Mouse (Mus musculus): ENCODE data around the gene Spag7. TPM values are rescaled to one million over a fixed set of nuclear protein-coding genes. Genes with fewer than 3 reads are reported as not detected.

Spag7 gene
- polyA plus RNA-seq, 1 experiment from 2014 or later = 161 TPM

DNA sequence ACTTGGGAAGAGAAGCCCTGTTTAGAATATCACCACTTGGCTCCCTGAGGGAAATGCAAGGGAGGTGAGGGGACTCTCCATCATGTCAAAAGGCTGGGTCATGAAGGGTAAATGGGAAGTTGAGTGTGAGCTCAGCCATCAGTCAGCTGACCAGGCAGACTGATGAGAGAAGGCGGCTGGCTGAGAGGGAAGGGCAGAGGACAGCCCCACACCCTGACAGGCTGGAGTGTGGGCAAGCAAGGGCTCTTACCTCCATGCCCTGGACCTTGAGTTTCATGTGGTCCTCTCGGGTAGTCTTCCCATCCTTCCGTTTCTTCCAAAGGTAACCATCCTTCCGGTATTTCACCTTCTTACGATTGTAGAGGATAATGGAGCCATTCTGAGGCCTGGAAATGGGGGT, 14.4 kb upstream of the Spag7 start:
- Histone ChIP-seq H3K4me2 (ENCODE audit: low read length) (no peak overlapping the region), H3K9me3 (ENCODE audit: control insufficient read depth, low read length) (no peaks in the 10 kb centered on the region), H3K27ac (ENCODE audit: low read depth, low read length) (no peak overlapping the region), H3K4me1 (ENCODE audit: control insufficient read depth, insufficient read depth, low read depth, low read length) (peaks cover 22% of the 10 kb centered on the region), H3K27me3 (replicated peaks; ENCODE audit: control insufficient read depth, insufficient read depth, low read length) (no peaks in the 10 kb centered on the region), H3K4me3 (ENCODE audit: low read length) (no peak overlapping the region), H3K9ac (ENCODE audit: low read depth, low read length) (no peak overlapping the region), H3K36me3 (ENCODE audit: control insufficient read depth, insufficient read depth, low read length) (peaks cover 36% of the 10 kb centered on the region)
- no peak for ATAC-seq
- 88% methylated on average over 5 of the region's 5 CpGs for WGBS

DNA sequence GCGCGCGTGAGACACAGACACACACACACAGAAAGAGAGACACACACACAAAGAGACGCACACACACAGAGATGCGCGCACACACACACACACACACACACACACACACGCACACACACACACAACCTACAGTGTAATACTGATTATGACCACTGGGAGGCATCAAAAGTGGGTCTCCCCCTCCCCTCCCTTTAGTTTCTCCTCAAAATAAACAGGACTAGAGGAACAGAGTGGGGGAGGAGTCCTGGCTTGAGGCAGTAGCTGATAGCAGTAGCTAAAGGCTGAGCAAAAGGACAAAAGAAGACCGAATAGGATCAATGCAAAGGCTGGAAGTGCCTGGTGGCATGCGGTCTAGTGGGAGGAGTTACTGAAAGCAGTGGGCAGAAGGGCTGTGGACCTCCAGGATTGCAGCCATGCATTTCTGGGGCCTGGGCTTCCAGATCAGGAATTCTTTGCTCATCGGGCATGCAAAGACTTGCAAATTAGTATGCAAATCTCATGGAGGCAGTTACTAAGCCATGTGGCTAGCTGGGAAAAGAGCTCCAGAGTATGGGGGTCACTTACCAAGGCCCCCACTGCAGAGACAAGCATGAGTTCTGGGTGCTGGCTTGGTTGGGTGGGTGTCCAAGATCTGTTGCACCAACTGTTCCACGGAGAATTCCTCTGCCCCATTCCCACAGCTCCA, 12.8 kb upstream of the Spag7 start:
- Histone ChIP-seq H3K4me3 (ENCODE audit: low read length) (no peak overlapping the region), H3K4me2 (ENCODE audit: low read length) (peak overlapping the region; percentile 28; the same call in 1 of the 2 replicates), H3K9ac (ENCODE audit: low read depth, low read length) (peak overlapping the region; percentile 22; the same call in 1 of the 2 replicates), H3K4me1 (ENCODE audit: control insufficient read depth, insufficient read depth, low read depth, low read length) (peaks cover 16% of the 10 kb centered on the region), H3K27ac (ENCODE audit: low read depth, low read length) (no peak overlapping the region), H3K36me3 (ENCODE audit: control insufficient read depth, insufficient read depth, low read length) (peaks cover 39% of the 10 kb centered on the region), H3K9me3 (ENCODE audit: control insufficient read depth, low read length) (no peaks in the 10 kb centered on the region), H3K27me3 (replicated peaks; ENCODE audit: control insufficient read depth, insufficient read depth, low read length) (no peaks in the 10 kb centered on the region)
- peak; percentile 72 for ATAC-seq
- WGBS = 18% methylated on average over 11 of the region's 11 CpGs

DNA sequence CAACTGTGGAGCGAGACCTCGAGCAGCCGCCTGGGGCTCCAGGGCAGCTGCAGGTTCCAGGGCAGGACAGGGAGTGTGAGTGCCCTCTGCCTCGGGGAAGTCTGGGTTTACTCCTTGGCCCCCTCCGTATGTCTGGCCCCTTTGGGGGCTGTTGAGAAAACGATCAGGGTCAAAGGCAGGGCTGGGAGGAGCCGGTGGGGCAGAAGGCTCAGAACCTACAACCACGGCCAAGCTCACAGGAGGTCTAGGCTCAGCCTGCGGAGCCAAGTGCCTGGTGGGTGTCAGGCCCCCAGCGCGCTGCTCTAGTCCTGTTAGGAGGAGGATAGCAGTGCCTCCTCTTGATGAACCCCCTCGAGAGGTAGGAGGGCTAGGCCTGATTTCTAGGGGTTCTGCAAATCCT, 12.0 kb upstream of the Spag7 start:
- Histone ChIP-seq H3K27ac (ENCODE audit: low read depth, low read length) (no peak overlapping the region), H3K4me2 (ENCODE audit: low read length) (no peak overlapping the region), H3K27me3 (replicated peaks; ENCODE audit: control insufficient read depth, insufficient read depth, low read length) (no peaks in the 10 kb centered on the region), H3K36me3 (ENCODE audit: control insufficient read depth, insufficient read depth, low read length) (peaks cover 42% of the 10 kb centered on the region), H3K4me1 (ENCODE audit: control insufficient read depth, insufficient read depth, low read depth, low read length) (peaks cover 8% of the 10 kb centered on the region), H3K9ac (ENCODE audit: low read depth, low read length) (no peak overlapping the region; the same call in 1 of the 2 replicates), H3K9me3 (ENCODE audit: control insufficient read depth, low read length) (no peaks in the 10 kb centered on the region), H3K4me3 (ENCODE audit: low read length) (no peak overlapping the region)
- 74% methylated on average over 12 of the region's 12 CpGs for WGBS
- ATAC-seq = no peak

DNA sequence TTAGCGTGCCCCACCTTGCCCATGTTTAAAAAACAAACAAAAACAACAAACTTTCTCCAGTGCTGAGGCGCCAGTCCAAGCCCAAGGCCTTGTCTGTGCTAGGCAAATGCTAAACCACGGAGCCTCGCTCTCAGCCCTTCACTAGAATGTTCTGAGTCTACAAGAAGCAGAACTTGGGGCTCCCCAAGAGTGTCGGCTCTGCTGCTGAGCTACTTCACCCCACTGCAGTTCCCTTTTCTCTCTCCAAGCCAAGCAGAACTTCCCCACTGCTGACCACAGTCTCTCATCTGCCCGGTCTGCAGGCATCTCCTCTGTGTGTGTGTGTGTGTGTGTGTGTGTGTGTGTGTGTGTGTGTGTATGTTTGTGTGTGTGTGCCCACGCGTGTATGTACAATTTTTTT, 10.7 kb upstream of the Spag7 start:
- Histone ChIP-seq H3K4me3 (ENCODE audit: low read length) (no peak overlapping the region), H3K9me3 (ENCODE audit: control insufficient read depth, low read length) (no peaks in the 10 kb centered on the region), H3K9ac (ENCODE audit: low read depth, low read length) (no peak overlapping the region), H3K27me3 (replicated peaks; ENCODE audit: control insufficient read depth, insufficient read depth, low read length) (no peaks in the 10 kb centered on the region), H3K36me3 (ENCODE audit: control insufficient read depth, insufficient read depth, low read length) (peaks cover 45% of the 10 kb centered on the region), H3K27ac (ENCODE audit: low read depth, low read length) (no peak overlapping the region), H3K4me2 (ENCODE audit: low read length) (no peak overlapping the region), H3K4me1 (ENCODE audit: control insufficient read depth, insufficient read depth, low read depth, low read length) (peaks cover 8% of the 10 kb centered on the region)
- 93% methylated on average over 8 of the region's 8 CpGs for WGBS
- no peak for ATAC-seq

DNA sequence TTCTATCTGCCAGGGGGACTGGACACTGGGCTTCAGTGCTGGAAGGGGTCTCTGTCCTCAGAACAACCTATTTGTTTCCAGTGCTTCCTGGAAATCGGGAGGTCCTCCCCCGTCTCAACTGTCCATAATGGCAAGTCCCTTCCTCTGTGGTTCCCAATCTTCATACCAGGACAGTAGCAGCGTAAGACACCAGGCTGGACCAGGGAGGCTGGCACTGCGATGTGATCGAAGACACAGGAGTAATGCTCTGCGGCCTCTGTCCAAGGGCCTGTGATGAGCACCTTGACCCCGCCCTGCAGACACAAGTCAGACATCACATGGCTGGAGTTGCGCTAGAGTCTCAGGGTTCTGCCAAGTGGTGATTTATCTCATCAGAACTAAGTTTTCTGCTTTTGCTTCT, 10.1 kb upstream of the Spag7 start:
- no peak for ATAC-seq
- peaks cover 43% of the 10 kb centered on the region for H3K36me3 ChIP-seq (ENCODE audit: control insufficient read depth, insufficient read depth, low read length)

DNA sequence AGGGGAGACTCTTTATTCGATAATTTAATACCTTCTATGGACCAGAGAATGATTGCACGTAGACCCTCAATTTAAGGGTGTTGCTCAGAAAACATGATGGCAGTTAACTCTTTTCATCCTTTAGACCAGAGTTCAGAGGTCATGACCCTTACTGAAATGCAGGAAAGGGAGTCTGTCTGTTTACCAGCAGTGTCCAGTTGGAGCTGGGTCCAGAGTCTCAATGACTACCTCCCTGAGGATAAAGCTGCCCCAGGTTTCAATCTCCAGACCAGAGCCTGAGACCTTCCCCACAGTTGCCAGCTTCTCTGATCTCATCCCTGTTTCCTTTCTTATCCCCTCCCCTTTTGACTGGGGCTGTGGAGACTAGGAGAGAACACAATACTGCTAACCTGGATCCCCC, 9.4 kb upstream of the Spag7 start:
- Histone ChIP-seq H3K9me3 (ENCODE audit: control insufficient read depth, low read length) (no peaks in the 10 kb centered on the region), H3K27me3 (replicated peaks; ENCODE audit: control insufficient read depth, insufficient read depth, low read length) (no peaks in the 10 kb centered on the region), H3K27ac (ENCODE audit: low read depth, low read length) (no peak overlapping the region), H3K9ac (ENCODE audit: low read depth, low read length) (no peak overlapping the region), H3K4me1 (ENCODE audit: control insufficient read depth, insufficient read depth, low read depth, low read length) (peaks cover 8% of the 10 kb centered on the region), H3K36me3 (ENCODE audit: control insufficient read depth, insufficient read depth, low read length) (peaks cover 39% of the 10 kb centered on the region), H3K4me3 (ENCODE audit: low read length) (no peak overlapping the region), H3K4me2 (ENCODE audit: low read length) (no peak overlapping the region)
- ATAC-seq = no peak
- 63% methylated on average over 2 of the region's 2 CpGs for WGBS

More for the DNA sequence above, 10.1 kb upstream of the Spag7 start:
- no peak overlapping the region for H3K9ac ChIP-seq (ENCODE audit: low read depth, low read length)
- H3K4me2 ChIP-seq (ENCODE audit: low read length) = no peak overlapping the region
- peaks cover 8% of the 10 kb centered on the region for H3K4me1 ChIP-seq (ENCODE audit: control insufficient read depth, insufficient read depth, low read depth, low read length)
- no peak overlapping the region for H3K4me3 ChIP-seq (ENCODE audit: low read length)
- WGBS = 96% methylated on average over 8 of the region's 8 CpGs
- H3K27me3 ChIP-seq (replicated peaks; ENCODE audit: control insufficient read depth, insufficient read depth, low read length) = no peaks in the 10 kb centered on the region
- no peak overlapping the region for H3K27ac ChIP-seq (ENCODE audit: low read depth, low read length)
- no peaks in the 10 kb centered on the region for H3K9me3 ChIP-seq (ENCODE audit: control insufficient read depth, low read length)

DNA sequence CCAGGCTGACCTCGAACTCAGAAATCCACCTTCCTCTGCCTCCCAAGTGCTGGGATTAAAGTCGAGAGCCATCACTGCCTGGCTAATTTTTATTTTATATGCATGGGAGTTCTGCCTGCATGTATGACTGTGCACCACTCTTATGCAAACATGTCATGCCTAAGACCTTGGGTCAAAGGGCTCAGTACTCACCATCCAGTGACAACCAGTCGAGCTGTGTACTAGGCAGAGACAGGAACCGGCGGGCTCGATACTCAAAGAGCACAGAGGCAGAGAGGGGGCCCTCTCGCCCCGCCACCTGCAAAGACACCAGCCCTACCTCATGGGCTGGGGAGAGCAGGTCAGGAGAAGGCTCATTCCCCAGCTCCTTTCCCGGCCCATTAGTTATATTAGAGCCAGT, 8.9 kb upstream of the Spag7 start:
- 85% methylated on average over 9 of the region's 9 CpGs for WGBS
- peaks cover 37% of the 10 kb centered on the region for H3K36me3 ChIP-seq (ENCODE audit: control insufficient read depth, insufficient read depth, low read length)
- H3K27me3 ChIP-seq (replicated peaks; ENCODE audit: control insufficient read depth, insufficient read depth, low read length) = no peaks in the 10 kb centered on the region
- H3K9me3 ChIP-seq (ENCODE audit: control insufficient read depth, low read length) = no peaks in the 10 kb centered on the region
- H3K4me1 ChIP-seq (ENCODE audit: control insufficient read depth, insufficient read depth, low read depth, low read length) = peaks cover 8% of the 10 kb centered on the region
- no peak overlapping the region for H3K4me3 ChIP-seq (ENCODE audit: low read length)
- no peak for ATAC-seq
- no peak overlapping the region for H3K27ac ChIP-seq (ENCODE audit: low read depth, low read length)
- no peak overlapping the region for H3K4me2 ChIP-seq (ENCODE audit: low read length)
- no peak overlapping the region for H3K9ac ChIP-seq (ENCODE audit: low read depth, low read length)

DNA sequence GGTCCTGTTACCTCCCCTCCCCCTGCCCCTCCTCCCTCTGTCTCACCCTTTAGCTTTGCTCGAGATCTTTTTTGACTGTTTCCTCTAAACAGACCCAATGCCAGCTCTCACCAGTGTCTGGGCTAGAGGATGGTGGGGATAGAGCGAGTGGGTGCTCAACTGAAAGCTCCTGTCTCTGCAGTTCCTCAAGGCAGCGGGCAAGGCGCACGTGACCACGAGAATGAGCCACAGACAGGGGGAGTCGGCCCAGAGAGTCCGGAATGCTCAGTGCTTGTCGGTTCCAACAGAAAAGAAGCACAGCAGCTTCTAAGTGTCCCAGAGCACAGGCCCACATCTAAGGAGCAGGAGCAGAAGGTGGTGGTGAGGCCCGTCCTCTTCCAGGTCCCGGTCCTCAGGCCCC, 5.3 kb upstream of the Spag7 start:
- ATAC-seq = no peak
- Histone ChIP-seq H3K4me1 (ENCODE audit: control insufficient read depth, insufficient read depth, low read depth, low read length) (peaks cover 11% of the 10 kb centered on the region), H3K9me3 (ENCODE audit: control insufficient read depth, low read length) (no peaks in the 10 kb centered on the region), H3K4me2 (ENCODE audit: low read length) (no peak overlapping the region), H3K27me3 (replicated peaks; ENCODE audit: control insufficient read depth, insufficient read depth, low read length) (no peaks in the 10 kb centered on the region), H3K9ac (ENCODE audit: low read depth, low read length) (no peak overlapping the region), H3K27ac (ENCODE audit: low read depth, low read length) (no peak overlapping the region), H3K4me3 (ENCODE audit: low read length) (no peak overlapping the region), H3K36me3 (ENCODE audit: control insufficient read depth, insufficient read depth, low read length) (peaks cover 19% of the 10 kb centered on the region)
- 62% methylated on average over 11 of the region's 11 CpGs for WGBS

DNA sequence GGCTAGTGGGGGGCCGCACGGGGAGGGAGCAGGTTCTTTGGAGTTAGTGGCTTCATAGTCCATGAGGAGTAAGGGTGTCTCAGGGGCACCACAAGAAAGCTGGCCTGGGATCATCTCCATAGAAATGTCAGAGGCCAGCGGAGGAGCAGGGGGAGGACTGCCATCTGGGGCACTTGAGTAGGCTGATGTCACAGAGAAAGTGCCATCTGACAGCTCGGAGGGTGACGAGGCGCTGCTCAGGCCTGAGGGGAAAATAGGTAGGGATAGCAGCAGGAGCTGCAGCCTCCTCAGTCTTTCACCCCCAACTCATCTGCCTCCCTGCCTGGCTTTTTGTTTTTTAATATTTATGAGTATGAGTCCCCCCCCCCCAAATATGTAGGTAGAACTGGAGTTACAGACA, 4.8 kb upstream of the Spag7 start:
- Histone ChIP-seq H3K9me3 (ENCODE audit: control insufficient read depth, low read length) (no peaks in the 10 kb centered on the region), H3K9ac (ENCODE audit: low read depth, low read length) (no peak overlapping the region), H3K4me2 (ENCODE audit: low read length) (no peak overlapping the region), H3K27ac (ENCODE audit: low read depth, low read length) (no peak overlapping the region), H3K36me3 (ENCODE audit: control insufficient read depth, insufficient read depth, low read length) (peaks cover 16% of the 10 kb centered on the region), H3K27me3 (replicated peaks; ENCODE audit: control insufficient read depth, insufficient read depth, low read length) (no peaks in the 10 kb centered on the region), H3K4me3 (ENCODE audit: low read length) (no peak overlapping the region), H3K4me1 (ENCODE audit: control insufficient read depth, insufficient read depth, low read depth, low read length) (peaks cover 11% of the 10 kb centered on the region)
- no peak for ATAC-seq
- WGBS = 60% methylated on average over 6 of the region's 6 CpGs

Data from hindbrain, embryonic 16.5 days (tissue).